Mouse (Mus musculus): ENCODE measurements around the gene Fsd2. TPM values are rescaled to one million over a fixed set of nuclear protein-coding genes. Genes with fewer than 3 reads are reported as not detected.
A peak's percentile ranks its signal among the peaks of the same experiment; 100 is the strongest.

Fsd2 gene
- total and polyA plus RNA-seq, 3 experiments, result 0.03 TPM; not detected in 2

GRCm38 (mm10) chr7:81523663-81524017, 43.1 kb downstream of the Fsd2 start:
- no peaks in the 10 kb centered on the region for H3K9me3 ChIP-seq (replicated peaks; ENCODE audit: insufficient read depth, low read length)
- H3K36me3 ChIP-seq (ENCODE audit: control insufficient read depth in 1 of 2, insufficient read depth in 2 of 2, low read length in 2 of 2), result peaks cover 1 to 4% of the 10 kb centered on the region in 2 experiments; a peak in 2 of 4 replicates
- peak overlapping the region; percentile 68 for H3K9ac ChIP-seq (ENCODE audit: control insufficient read depth, low read depth, low read length, poor library complexity, severe bottlenecking)
- no peak for DNase-seq (ENCODE audit: low read depth, low spot score)
- 0 out of 2 replicates have a peak overlapping the region, but pooled peaks have one; percentile 28 for H3K27ac ChIP-seq (ENCODE audit: control insufficient read depth, low read depth, low read length)
- peak; percentile 40; the same call in 1 of the 2 replicates for TF ChIP-seq SIN3A (IDR thresholded peaks at IDR 0.05; ENCODE audit: low read length)
- 0 out of 2 replicates have a peak, but pooled peaks have one; percentile 23 for TF ChIP-seq MAX (IDR thresholded peaks at IDR 0.05; ENCODE audit: low read length)
- TF ChIP-seq TAL1 (IDR thresholded peaks at IDR 0.05; ENCODE audit: low read length), result no peak
- TF ChIP-seq CHD2 (IDR thresholded peaks at IDR 0.05; ENCODE audit: low read length), result no peak
- 0 out of 2 replicates have a peak, but pooled peaks have one; percentile 1 for TF ChIP-seq ETS1 (IDR thresholded peaks at IDR 0.05; ENCODE audit: low read depth, low read length)
- TF ChIP-seq MYB (IDR thresholded peaks at IDR 0.05; ENCODE audit: low read depth, low read length), result no peak
- peak overlapping the region; percentile 76 to 77 for H3K4me3 ChIP-seq (ENCODE audit: control insufficient read depth in 1 of 2, insufficient read depth in 1 of 2, low read depth in 2 of 2, low read length in 2 of 2)
- peaks cover 0 to 3% of the 10 kb centered on the region in 2 experiments; a peak in 1 of 4 replicates for H3K4me1 ChIP-seq (ENCODE audit: control insufficient read depth in 1 of 2, insufficient read depth in 2 of 2, low read length in 2 of 2)
- H3K27me3 ChIP-seq (ENCODE audit: control insufficient read depth in 1 of 2, insufficient read depth in 2 of 2, low read length in 2 of 2), result peaks cover 0 to 2% of the 10 kb centered on the region in 2 experiments; a peak in 2 of 4 replicates
- H3K79me2 ChIP-seq (ENCODE audit: control insufficient read depth, insufficient read depth, low read length, poor library complexity), result peaks cover 5% of the 10 kb centered on the region

DNA sequence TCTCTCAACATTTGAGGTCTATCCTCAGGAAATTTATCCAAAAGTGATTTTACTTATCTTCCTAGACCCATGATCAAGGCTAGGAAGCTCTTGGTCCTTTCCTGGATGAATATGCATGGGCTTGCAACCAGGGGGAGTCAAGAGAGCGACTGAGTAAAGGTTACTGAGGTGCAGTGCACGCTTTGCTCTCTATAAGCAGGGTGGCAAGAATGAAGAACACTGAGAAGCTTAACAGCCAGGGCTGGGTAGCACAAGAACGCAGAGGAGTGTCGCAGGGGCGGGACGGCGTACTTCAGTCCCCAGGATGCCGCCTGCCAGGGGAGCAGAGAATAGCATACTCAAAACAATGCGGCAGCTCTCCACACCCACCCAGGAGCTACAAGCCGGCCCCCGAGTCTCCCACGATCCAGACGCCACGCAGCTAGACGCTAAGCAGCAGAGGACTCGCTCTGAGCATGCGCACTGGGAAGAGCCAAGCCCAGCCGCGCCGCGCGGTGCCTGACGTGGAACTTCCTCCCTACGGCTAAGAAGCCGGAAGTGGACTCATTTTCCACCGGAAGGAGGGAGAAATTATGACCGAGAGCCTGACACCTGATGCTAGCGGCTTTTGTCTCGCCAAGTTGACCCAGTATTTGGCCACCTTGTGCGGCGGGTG, 43.6 kb downstream of the Fsd2 start:
- DNase-seq (ENCODE audit: low read depth, low spot score), result peak; percentile 87
- Histone ChIP-seq H3K27ac (ENCODE audit: control insufficient read depth, low read depth, low read length) (peak overlapping the region; percentile 30), H3K36me3 (ENCODE audit: control insufficient read depth in 1 of 2, insufficient read depth in 2 of 2, low read length in 2 of 2) (peaks cover 1 to 4% of the 10 kb centered on the region in 2 experiments; a peak in 2 of 4 replicates), H3K9ac (ENCODE audit: control insufficient read depth, low read depth, low read length, poor library complexity, severe bottlenecking) (peak overlapping the region; percentile 77), H3K4me3 (ENCODE audit: control insufficient read depth in 1 of 2, insufficient read depth in 1 of 2, low read depth in 2 of 2, low read length in 2 of 2) (peak overlapping the region; percentile 76 to 77), H3K9me3 (replicated peaks; ENCODE audit: insufficient read depth, low read length) (no peaks in the 10 kb centered on the region), H3K27me3 (ENCODE audit: control insufficient read depth in 1 of 2, insufficient read depth in 2 of 2, low read length in 2 of 2) (peaks cover 0 to 2% of the 10 kb centered on the region in 2 experiments; a peak in 2 of 4 replicates), H3K79me2 (ENCODE audit: control insufficient read depth, insufficient read depth, low read length, poor library complexity) (peaks cover 5% of the 10 kb centered on the region), H3K4me1 (ENCODE audit: control insufficient read depth in 1 of 2, insufficient read depth in 2 of 2, low read length in 2 of 2) (peaks cover 0 to 3% of the 10 kb centered on the region in 2 experiments; a peak in 1 of 4 replicates)
- TF ChIP-seq MYB (IDR thresholded peaks at IDR 0.05; ENCODE audit: low read depth, low read length) (no peak), TCF12 (IDR thresholded peaks at IDR 0.05; ENCODE audit: low read depth, low read length) (0 out of 2 replicates have a peak, but pooled peaks have one; percentile 22), GABPA (IDR thresholded peaks at IDR 0.05; ENCODE audit: low read depth, low read length) (no peak), ZC3H11A (IDR thresholded peaks at IDR 0.05; ENCODE audit: low read depth, low read length) (no peak), POLR2AphosphoS2 (IDR thresholded peaks at IDR 0.05; ENCODE audit: low read length) (peak; percentile 74), CHD1 (IDR thresholded peaks at IDR 0.05; ENCODE audit: low read depth, low read length) (no peak), SIN3A (IDR thresholded peaks at IDR 0.05; ENCODE audit: low read length) (peak; percentile 69), NRF1 (IDR thresholded peaks at IDR 0.05; ENCODE audit: insufficient read depth, low read depth, low read length, poor library complexity, severe bottlenecking) (peak; percentile 81), RAD21 (IDR thresholded peaks at IDR 0.05; ENCODE audit: low read depth, low read length) (no peak), RCOR1 (IDR thresholded peaks at IDR 0.05; ENCODE audit: low read depth, low read length) (no peak), ZKSCAN1 (IDR thresholded peaks at IDR 0.05; ENCODE audit: low read depth, low read length) (no peak), MEF2A (IDR thresholded peaks at IDR 0.05; ENCODE audit: extremely low read depth, insufficient replicate concordance, low read depth, low read length, poor library complexity, severe bottlenecking) (no peak), TBP (IDR thresholded peaks at IDR 0.05; ENCODE audit: low read depth, low read length) (peak; percentile 59), POLR2A (IDR thresholded peaks at IDR 0.05; ENCODE audit: control insufficient read depth in 1 of 2, insufficient read depth in 1 of 2, low read depth in 1 of 2, low read length in 2 of 2, poor library complexity in 1 of 2) (peak; percentile 74 to 91), MAX (IDR thresholded peaks at IDR 0.05; ENCODE audit: low read length) (0 out of 2 replicates have a peak, but pooled peaks have one; percentile 21), HCFC1 (IDR thresholded peaks at IDR 0.05; ENCODE audit: low read depth, low read length) (peak; percentile 75), GATA1 (IDR thresholded peaks at IDR 0.05; ENCODE audit: low read depth, low read length) (no peak), CHD2 (IDR thresholded peaks at IDR 0.05; ENCODE audit: low read length) (no peak), NELFE (IDR thresholded peaks at IDR 0.05; ENCODE audit: low read depth, low read length) (peak; percentile 82), USF1 (IDR thresholded peaks at IDR 0.05; ENCODE audit: low read depth, low read length) (no peak), MYC (IDR thresholded peaks at IDR 0.05; ENCODE audit: low read depth, low read length) (0 out of 2 replicates have a peak, but pooled peaks have one; percentile 37), ZMIZ1 (IDR thresholded peaks at IDR 0.05; ENCODE audit: low read depth, low read length) (0 out of 2 replicates have a peak, but pooled peaks have one; percentile 55), BHLHE40 (IDR thresholded peaks at IDR 0.05; ENCODE audit: borderline replicate concordance, low read depth, low read length) (no peak), ELF1 (IDR thresholded peaks at IDR 0.05; ENCODE audit: low read depth, low read length) (peak; percentile 73)

Data from MEL (cell line).